13 mouse cellular contexts compared by ENCODE assay signal in the genomic region with DNA sequence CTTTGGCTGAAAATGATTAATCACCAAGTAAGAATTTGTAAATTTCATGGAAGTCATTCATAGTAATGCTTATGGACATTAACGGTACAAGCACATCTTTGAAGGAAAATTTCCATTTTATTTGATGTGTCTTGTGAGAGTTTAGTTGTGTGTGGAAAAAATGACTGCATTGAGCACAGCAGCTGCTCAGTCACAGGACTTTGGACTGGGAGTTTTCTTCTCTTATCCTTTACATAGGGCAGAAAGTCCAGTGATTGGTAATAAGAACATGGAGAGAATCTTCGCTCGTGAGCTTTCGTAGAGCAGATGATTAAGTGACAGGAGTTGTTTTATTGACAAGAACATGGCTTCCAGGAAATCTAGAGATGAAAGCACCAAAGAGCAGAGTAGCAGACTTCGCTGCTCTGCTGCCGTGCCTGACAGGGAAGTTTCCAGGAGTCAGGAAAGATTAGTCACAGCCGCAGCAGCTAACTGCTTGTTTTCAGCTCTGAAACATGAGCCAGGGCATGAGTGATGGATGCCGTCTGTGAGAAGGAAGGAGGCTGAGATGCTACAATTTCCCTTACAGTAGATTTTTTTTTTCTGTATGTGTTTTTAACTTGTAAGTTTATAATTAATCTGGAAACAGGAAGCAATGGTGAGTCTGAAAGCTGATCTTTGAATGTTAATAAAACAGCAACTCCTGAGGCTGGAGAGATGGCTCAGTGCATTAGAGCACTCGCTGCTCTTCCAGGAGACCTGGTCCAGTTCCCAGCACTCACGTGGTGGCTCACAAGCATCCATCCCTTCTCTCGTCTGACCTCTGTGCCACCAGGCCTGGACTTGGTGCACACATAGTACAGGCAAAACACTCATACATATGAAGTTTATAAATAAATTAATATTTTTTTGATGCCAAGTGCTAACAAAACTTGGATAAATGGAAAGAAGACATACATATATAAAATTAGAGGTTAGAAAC. TPM values are rescaled to one million over a fixed set of nuclear protein-coding genes. Genes with fewer than 3 reads are reported as not detected.
A peak's percentile ranks its signal among the peaks of the same experiment; 100 is the strongest.
DNase-seq lines count a peak whose midpoint lies in the region; TF ChIP-seq lines count a peak whose summit lies in the region.
"Had no signal": no experiment of that assay in that cellular context is flagged by ENCODE, and none has a peak within 500 bp of the region (broad histone marks: within the 10 kb centered on the region; RNA-seq: fewer than 3 reads in every experiment).

No protein-coding gene starts in this region.

- peak overlapping the region; percentile 39 for H3K27ac ChIP-seq in gastrocnemius, adult 2 months
- no peak overlapping the region for H3K27ac ChIP-seq in CH12.LX (ENCODE audit: insufficient read depth, low read depth)
- H3K27ac ChIP-seq: limb, embryonic 13.5 days; stomach, embryonic 15.5 days had no signal

- H3K36me3 ChIP-seq in CH12.LX (replicated peaks in 1 of 2; ENCODE audit: control insufficient read depth in 1 of 2, insufficient read depth in 1 of 2, low read length in 1 of 2) = peaks cover 51 to 76% of the 10 kb centered on the region in 2 experiments

- no peak for TF ChIP-seq POLR2A in CH12.LX (IDR thresholded peaks at IDR 0.05; ENCODE audit: low read depth, low read length)

- intact Hi-C loops in gastrocnemius, adult 2 months (cut with DNase I) = no loop called here
- intact Hi-C loops in gastrocnemius, postnatal 36 days (cut with DNase I) = no loop called here

- in situ Hi-C loops in CH12.LX (cut with MboI; ENCODE audit: low pct_ligation_motif_present, low pct_unique_long_range_greater_than_20kb, low sequenced_read_pairs) = no loop called here

- no peak for TF ChIP-seq RAD21 in CH12.LX (IDR thresholded peaks at IDR 0.05; ENCODE audit: low read depth, low read length)

- no peak overlapping the region for H3K4me2 ChIP-seq in CH12.LX (ENCODE audit: insufficient read depth, low read depth, poor library complexity, severe bottlenecking)
- H3K4me2 ChIP-seq: limb, embryonic 13.5 days; stomach, embryonic 15.5 days had no signal

- dilution Hi-C loops in CH12.LX (cut with MboI; ENCODE audit: extremely low pct_ligation_motif_present, extremely low pct_unique_long_range_greater_than_20kb, low sequenced_read_pairs) = no loop called here

- no peak for TF ChIP-seq CTCF in gastrocnemius, adult 2 months (IDR thresholded peaks at IDR 0.05)
- no peak for TF ChIP-seq CTCF in CH12.LX (conservative IDR thresholded peaks at IDR 0.05 in 1 of 2, IDR thresholded peaks at IDR 0.05 in 1 of 2; ENCODE audit: low read depth in 2 of 2, low read length in 2 of 2)

- H3K4me1 ChIP-seq in CH12.LX (ENCODE audit: control insufficient read depth in 1 of 2, insufficient read depth in 2 of 2) = peaks cover 13 to 48% of the 10 kb centered on the region in 2 experiments
- H3K4me1 ChIP-seq: limb, embryonic 13.5 days; stomach, embryonic 15.5 days had no signal

- 0 out of 2 replicates have a peak, but pooled peaks have one; percentile 24 for TF ChIP-seq EP300 in CH12.LX (IDR thresholded peaks at IDR 0.05; ENCODE audit: low read length)

- no peaks in the 10 kb centered on the region for H3K27me3 ChIP-seq in CH12.LX (replicated peaks)
- H3K27me3 ChIP-seq: limb, embryonic 13.5 days; stomach, embryonic 15.5 days had no signal

- H3K9ac ChIP-seq in CH12.LX (ENCODE audit: insufficient read depth, low read depth) = no peak overlapping the region
- H3K9ac ChIP-seq: limb, embryonic 13.5 days; stomach, embryonic 15.5 days had no signal

- H3K4me3 ChIP-seq in gastrocnemius, adult 2 months = no peak overlapping the region
- no peak overlapping the region for H3K4me3 ChIP-seq in CH12.LX (replicated peaks in 1 of 3; ENCODE audit: low read depth in 2 of 3, low read length in 2 of 3, poor library complexity in 1 of 3)
- H3K4me3 ChIP-seq: erythroblast, embryonic 14.5 days; limb, embryonic 13.5 days; stomach, embryonic 15.5 days had no signal

- H3K9me3 ChIP-seq in CH12.LX (replicated peaks; ENCODE audit: low read length) = no peaks in the 10 kb centered on the region
- H3K9me3 ChIP-seq: limb, embryonic 13.5 days; stomach, embryonic 15.5 days had no signal

- peak; percentile 46 for DNase-seq in gastrocnemius, adult 2 months
- DNase-seq in gastrocnemius, postnatal 36 days = no peak
- DNase-seq in CH12.LX (ENCODE audit: extremely low read depth) = no peak
- DNase-seq in induced T-regulatory cell, adult 2 months (ENCODE audit: low read depth) = peak; percentile 41
- DNase-seq in kidney, postnatal 36 days = peak; percentile 55 to 71
- DNase-seq in spleen, postnatal 10 days (ENCODE audit: low spot score in 2 of 2) = no peak
- DNase-seq in cerebellum, adult 9-10 months = no peak
- DNase-seq in right cerebral cortex, postnatal 14 days = no peak
- DNase-seq: gastrocnemius, postnatal 14 days; lung, postnatal 14 days had no signal

- H3K79me2 ChIP-seq in CH12.LX (replicated peaks; ENCODE audit: control insufficient read depth, extremely low read depth, insufficient read depth, poor library complexity, severe bottlenecking) = peaks cover 31% of the 10 kb centered on the region

TF ChIP-seq in CH12.LX, 34 proteins besides CTCF, POLR2A, EP300 and RAD21:
- TF ChIP-seq GABPA (IDR thresholded peaks at IDR 0.05; ENCODE audit: insufficient replicate concordance, low read depth, low read length) (no peak), CHD1 (IDR thresholded peaks at IDR 0.05; ENCODE audit: low read depth, low read length) (no peak), BHLHE40 (IDR thresholded peaks at IDR 0.05; ENCODE audit: low read depth, low read length) (0 out of 2 replicates have a peak, but pooled peaks have one; percentile 6), JUND (conservative IDR thresholded peaks at IDR 0.05; ENCODE audit: low read depth, low read length) (peak; percentile 84), NELFE (IDR thresholded peaks at IDR 0.05; ENCODE audit: low read depth, low read length) (no peak), ETS1 (conservative IDR thresholded peaks at IDR 0.05; ENCODE audit: low read depth, low read length) (peak; percentile 19; the same call in 1 of the 2 replicates), HCFC1 (IDR thresholded peaks at IDR 0.05; ENCODE audit: low read depth, low read length) (no peak), JUN (IDR thresholded peaks at IDR 0.05; ENCODE audit: insufficient read depth, low read depth, low read length) (peak; percentile 66), NRF1 (IDR thresholded peaks at IDR 0.05; ENCODE audit: low read depth, low read length) (no peak), USF1 (IDR thresholded peaks at IDR 0.05; ENCODE audit: low read depth, low read length) (no peak), ZMIZ1 (IDR thresholded peaks at IDR 0.05; ENCODE audit: low read depth, low read length) (no peak)

RNA-seq across cellular contexts. Expression of a gene that starts 9.2 kb away (rescaled TPM):
- total RNA-seq in gastrocnemius, adult 2 months (2021) = 10 to 100 TPM; 63.3 to 64.3 TPM
- 10 to 100 TPM; 61.0 to 61.7 TPM for total RNA-seq in gastrocnemius, postnatal 36 days (2021)
- total RNA-seq in CH12.LX (2012; rRNA removed) (106 and 111 TPM in 2 replicates), CH12.LX (2014; rRNA removed) (111 and 133 TPM in 2 replicates)
- polyA plus RNA-seq in CH12.LX (2012; ENCODE audit: insufficient read length, low read depth) = 93.5 and 99.7 TPM in 2 replicates

Comparison
In these comparisons a context has a peak if more than half of its experiments do, and no peak if none do; other contexts are left out.
1. DNase-seq: peak in gastrocnemius, adult 2 months (single experiment), induced T-regulatory cell, adult 2 months (single experiment) and kidney, postnatal 36 days (2 of 2); none in gastrocnemius, postnatal 36 days (0 of 2), CH12.LX (single experiment), spleen, postnatal 10 days (0 of 2), cerebellum, adult 9-10 months (single experiment) and right cerebral cortex, postnatal 14 days (single experiment).